Mouse (Mus musculus): ENCODE results near the gene 4930430A15Rik. TPM values are rescaled to one million over a fixed set of nuclear protein-coding genes. Genes with fewer than 3 reads are reported as not detected.

4930430A15Rik gene
- not detected in 2 replicates for polyA plus RNA-seq (2014; fragmentation: Nextera tagmentation; extraction: Ambion mirVana)

- Histone ChIP-seq H3K4me2 (ENCODE audit: low read depth) (no peak within 1 kb of the TSS), H3K4me1 (ENCODE audit: control insufficient read depth, insufficient read depth, low read length) (no peaks in the 10 kb centered on the region), H3K9me3 (ENCODE audit: control insufficient read depth, low read length) (no peaks in the 10 kb centered on the region), H3K4me3 (ENCODE audit: low read depth, low read length) (no peak within 1 kb of the TSS), H3K9ac (ENCODE audit: low read length) (no peak within 1 kb of the TSS), H3K27ac (ENCODE audit: low read depth, low read length) (no peak within 1 kb of the TSS), H3K27me3 (ENCODE audit: control insufficient read depth, insufficient read depth, low read length) (no peaks in the 10 kb centered on the region), H3K36me3 (ENCODE audit: control insufficient read depth, insufficient read depth, low read length) (no peaks in the 10 kb centered on the region)
- DNase-seq (ENCODE audit: low spot score) = no peak
- 91% methylated on average over 6 of the region's 6 CpGs for WGBS
- no peak for ATAC-seq (ENCODE audit: insufficient read depth, low FRiP score, low TSS enrichment)
Measured at GRCm38 (mm10) chr2:111229502-111229901, at the start of gene 4930430A15Rik. 4930430A15Rik (minus strand) TSS chr2:111229602.

DNA sequence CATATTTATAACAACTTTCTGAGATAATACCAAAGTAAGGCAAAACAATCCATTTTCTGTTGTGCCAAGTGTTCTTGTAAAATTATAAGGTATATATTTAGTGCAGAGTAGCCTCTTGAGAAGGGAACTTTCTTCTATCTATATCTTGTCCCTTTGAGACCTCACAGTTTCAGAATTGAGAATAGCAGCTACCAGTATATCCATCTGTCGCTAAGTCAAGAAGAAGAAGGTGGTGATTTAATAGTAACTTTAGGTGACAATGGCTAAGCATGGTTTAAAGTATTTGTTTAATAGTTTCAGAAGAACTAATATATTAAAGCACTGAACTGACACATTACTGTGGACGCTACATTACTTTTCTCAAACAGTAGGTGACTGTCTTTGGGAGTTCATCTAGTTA, 44.6 kb upstream of the 4930430A15Rik start, which contains the start of gene Olfr1277:
Gene Olfr1277 (minus strand): TSS at position 101 of the 400 bp plus-strand sequence.
- Histone ChIP-seq H3K36me3 (ENCODE audit: control insufficient read depth, insufficient read depth, low read length) (no peaks in the 10 kb centered on the region), H3K27ac (ENCODE audit: low read depth, low read length) (no peak within 1 kb of the TSS), H3K4me1 (ENCODE audit: control insufficient read depth, insufficient read depth, low read length) (no peaks in the 10 kb centered on the region), H3K4me2 (ENCODE audit: low read depth) (no peak within 1 kb of the TSS), H3K9me3 (ENCODE audit: control insufficient read depth, low read length) (no peaks in the 10 kb centered on the region), H3K9ac (ENCODE audit: low read length) (no peak within 1 kb of the TSS), H3K27me3 (ENCODE audit: control insufficient read depth, insufficient read depth, low read length) (no peaks in the 10 kb centered on the region), H3K4me3 (ENCODE audit: low read depth, low read length) (no peak within 1 kb of the TSS)
- DNase-seq (ENCODE audit: low spot score) (no peak), ATAC-seq (ENCODE audit: insufficient read depth, low FRiP score, low TSS enrichment) (no peak)
- WGBS = 86% methylated on average over 2 of the region's 2 CpGs

- Histone ChIP-seq H3K9ac (ENCODE audit: low read length) (no peak within 1 kb of the TSS), H3K36me3 (ENCODE audit: control insufficient read depth, insufficient read depth, low read length) (no peaks in the 10 kb centered on the region), H3K4me2 (ENCODE audit: low read depth) (no peak within 1 kb of the TSS), H3K4me3 (ENCODE audit: low read depth, low read length) (no peak within 1 kb of the TSS), H3K27ac (ENCODE audit: low read depth, low read length) (no peak within 1 kb of the TSS), H3K27me3 (ENCODE audit: control insufficient read depth, insufficient read depth, low read length) (no peaks in the 10 kb centered on the region), H3K4me1 (ENCODE audit: control insufficient read depth, insufficient read depth, low read length) (no peaks in the 10 kb centered on the region), H3K9me3 (ENCODE audit: control insufficient read depth, low read length) (no peaks in the 10 kb centered on the region)
- no peak for DNase-seq (ENCODE audit: low spot score)
- no peak for ATAC-seq (ENCODE audit: insufficient read depth, low FRiP score, low TSS enrichment)
Measured at GRCm38 (mm10) chr2:111254216-111254615, 24.8 kb upstream of the 4930430A15Rik start, which contains the start of gene Olfr1276. Olfr1276 (plus strand) TSS chr2:111254516.

DNA sequence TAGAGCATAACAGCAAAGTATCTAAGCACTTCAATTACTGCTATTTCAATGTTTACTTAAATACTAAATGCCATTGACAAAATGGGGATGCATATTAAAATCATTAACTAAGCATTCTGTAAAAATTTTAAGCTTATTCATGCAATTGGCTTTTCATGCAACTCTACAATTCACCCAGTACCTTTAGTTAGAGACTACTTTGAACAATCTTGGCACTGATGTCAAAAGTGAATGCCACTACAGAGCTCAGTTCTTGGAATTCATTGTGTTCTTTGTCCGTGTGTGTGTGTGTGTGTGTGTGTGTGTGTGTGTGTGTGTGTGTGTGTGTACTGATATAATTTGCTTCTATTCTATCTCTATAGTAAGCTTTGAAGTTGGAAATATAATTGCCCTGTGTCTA, 5.8 kb upstream of the 4930430A15Rik start, which contains the start of gene Olfr1275:
Gene Olfr1275 (minus strand): TSS at position 101 of the 400 bp plus-strand sequence.
- Histone ChIP-seq H3K9me3 (ENCODE audit: control insufficient read depth, low read length) (no peaks in the 10 kb centered on the region), H3K36me3 (ENCODE audit: control insufficient read depth, insufficient read depth, low read length) (no peaks in the 10 kb centered on the region), H3K27ac (ENCODE audit: low read depth, low read length) (no peak within 1 kb of the TSS), H3K27me3 (ENCODE audit: control insufficient read depth, insufficient read depth, low read length) (no peaks in the 10 kb centered on the region), H3K9ac (ENCODE audit: low read length) (no peak within 1 kb of the TSS), H3K4me1 (ENCODE audit: control insufficient read depth, insufficient read depth, low read length) (no peaks in the 10 kb centered on the region), H3K4me3 (ENCODE audit: low read depth, low read length) (no peak within 1 kb of the TSS), H3K4me2 (ENCODE audit: low read depth) (no peak within 1 kb of the TSS)
- WGBS = 73% methylated on average over 1 of the region's 1 CpGs
- ATAC-seq (ENCODE audit: insufficient read depth, low FRiP score, low TSS enrichment) (no peak), DNase-seq (ENCODE audit: low spot score) (no peak)

DNA sequence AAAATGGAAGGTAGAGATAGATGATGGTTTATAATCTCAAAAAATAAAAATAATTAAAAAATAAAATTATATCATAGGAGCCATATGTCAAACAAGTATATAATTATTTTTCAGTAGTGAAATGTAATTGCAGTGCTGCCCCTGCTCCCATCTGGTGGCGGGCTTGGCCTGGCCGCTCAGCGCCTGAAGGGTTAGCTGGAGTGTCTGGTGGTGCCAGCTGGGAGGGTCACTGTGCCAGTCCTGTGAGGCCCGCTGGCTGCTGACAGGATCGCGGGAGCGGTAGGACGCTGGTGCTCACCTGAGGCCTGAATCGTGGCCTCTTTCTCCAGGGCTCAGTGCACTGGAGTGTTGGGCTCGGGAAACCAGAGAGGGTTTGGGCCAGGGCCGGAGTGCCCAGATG, 47.3 kb downstream of the 4930430A15Rik start:
- Histone ChIP-seq H3K27me3 (ENCODE audit: control insufficient read depth, insufficient read depth, low read length) (no peaks in the 10 kb centered on the region), H3K4me2 (ENCODE audit: low read depth) (no peak overlapping the region), H3K27ac (ENCODE audit: low read depth, low read length) (no peak overlapping the region), H3K4me1 (ENCODE audit: control insufficient read depth, insufficient read depth, low read length) (no peaks in the 10 kb centered on the region), H3K4me3 (ENCODE audit: low read depth, low read length) (no peak overlapping the region), H3K9me3 (ENCODE audit: control insufficient read depth, low read length) (no peaks in the 10 kb centered on the region), H3K9ac (ENCODE audit: low read length) (no peak overlapping the region), H3K36me3 (ENCODE audit: control insufficient read depth, insufficient read depth, low read length) (no peaks in the 10 kb centered on the region)
- ATAC-seq (ENCODE audit: insufficient read depth, low FRiP score, low TSS enrichment) = no peak
- no peak for DNase-seq (ENCODE audit: low spot score)
- WGBS = 94% methylated on average over 11 of the region's 11 CpGs

DNA sequence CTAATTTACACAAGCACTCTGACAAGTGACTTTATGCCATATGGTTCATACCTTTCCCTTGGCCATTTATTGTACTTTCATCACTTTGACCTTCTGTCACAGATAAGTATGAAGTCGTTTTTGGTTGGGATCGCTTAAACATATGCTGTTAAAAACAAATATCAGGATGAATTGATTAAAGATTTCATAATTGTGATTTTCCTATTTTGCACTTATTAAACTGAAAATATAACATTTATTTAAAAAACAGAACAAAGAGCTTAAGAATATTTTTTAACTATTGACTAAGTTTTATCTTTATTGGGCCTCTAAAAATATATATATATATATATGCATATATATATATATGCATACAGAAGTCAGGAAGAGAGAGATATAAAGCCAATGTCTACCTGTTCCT, 76.6 kb downstream of the 4930430A15Rik start, which contains the start of gene Gm15130:
Gene Gm15130 (minus strand): TSS at position 101 of the 400 bp plus-strand sequence.
- H3K27me3 ChIP-seq (ENCODE audit: control insufficient read depth, insufficient read depth, low read length) = no peaks in the 10 kb centered on the region
- no peaks in the 10 kb centered on the region for H3K36me3 ChIP-seq (ENCODE audit: control insufficient read depth, insufficient read depth, low read length)
- no peak for ATAC-seq (ENCODE audit: insufficient read depth, low FRiP score, low TSS enrichment)
- H3K4me2 ChIP-seq (ENCODE audit: low read depth) = no peak within 1 kb of the TSS
- H3K4me1 ChIP-seq (ENCODE audit: control insufficient read depth, insufficient read depth, low read length) = no peaks in the 10 kb centered on the region
- no peak within 1 kb of the TSS for H3K9ac ChIP-seq (ENCODE audit: low read length)
- H3K4me3 ChIP-seq (ENCODE audit: low read depth, low read length) = no peak within 1 kb of the TSS
- H3K9me3 ChIP-seq (ENCODE audit: control insufficient read depth, low read length) = no peaks in the 10 kb centered on the region
- WGBS = 84% methylated on average over 2 of the region's 2 CpGs
- DNase-seq (ENCODE audit: low spot score) = no peak
- H3K27ac ChIP-seq (ENCODE audit: low read depth, low read length) = no peak within 1 kb of the TSS

DNA sequence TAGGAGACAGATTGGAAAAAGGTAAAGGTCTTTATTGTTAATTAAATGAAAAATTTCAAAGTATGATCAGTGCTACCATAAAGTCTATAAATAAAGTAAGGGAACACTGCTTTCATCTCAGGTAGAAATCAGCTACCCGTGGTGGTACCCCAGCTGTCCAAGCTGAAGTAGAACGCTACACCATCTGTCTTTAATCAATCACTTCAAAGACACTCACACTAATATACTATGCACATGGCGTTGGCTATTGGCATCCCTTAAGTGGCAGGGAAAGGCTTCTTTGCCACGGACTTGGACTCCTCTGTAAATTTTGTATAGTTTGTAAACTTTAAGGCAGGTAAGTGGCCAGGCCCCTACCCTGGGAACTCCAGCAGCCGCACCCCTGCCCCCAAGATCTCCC, 93.7 kb downstream of the 4930430A15Rik start:
- Histone ChIP-seq H3K36me3 (ENCODE audit: control insufficient read depth, insufficient read depth, low read length) (no peaks in the 10 kb centered on the region), H3K9ac (ENCODE audit: low read length) (no peak overlapping the region), H3K9me3 (ENCODE audit: control insufficient read depth, low read length) (no peaks in the 10 kb centered on the region), H3K4me1 (ENCODE audit: control insufficient read depth, insufficient read depth, low read length) (no peaks in the 10 kb centered on the region), H3K27me3 (ENCODE audit: control insufficient read depth, insufficient read depth, low read length) (no peaks in the 10 kb centered on the region), H3K4me3 (ENCODE audit: low read depth, low read length) (no peak overlapping the region), H3K27ac (ENCODE audit: low read depth, low read length) (no peak overlapping the region), H3K4me2 (ENCODE audit: low read depth) (no peak overlapping the region)
- ATAC-seq (ENCODE audit: insufficient read depth, low FRiP score, low TSS enrichment) = no peak
- 61% methylated on average over 5 of the region's 5 CpGs for WGBS
- DNase-seq (ENCODE audit: low spot score) = no peak

Other genes starting within 250 kb of the 4930430A15Rik start
- gene Gm13941, start 123.6 kb downstream of the 4930430A15Rik start, polyA plus RNA-seq (2014; fragmentation: Nextera tagmentation; extraction: Ambion mirVana) = not detected in 2 replicates
- gene Gm15130, start 76.7 kb downstream of the 4930430A15Rik start, polyA plus RNA-seq (2014; fragmentation: Nextera tagmentation; extraction: Ambion mirVana) = not detected in 2 replicates
- gene Olfr1275, start 5.7 kb upstream of the 4930430A15Rik start, polyA plus RNA-seq (2014; fragmentation: Nextera tagmentation; extraction: Ambion mirVana) = not detected in 2 replicates
- gene Olfr1276, start 24.9 kb upstream of the 4930430A15Rik start, polyA plus RNA-seq (2014; fragmentation: Nextera tagmentation; extraction: Ambion mirVana) = not detected in 2 replicates
- not detected in 2 replicates for gene Olfr1277, start 44.5 kb upstream of the 4930430A15Rik start, polyA plus RNA-seq (2014; fragmentation: Nextera tagmentation; extraction: Ambion mirVana)
- not detected in 2 replicates for gene Olfr1278, start 60.5 kb upstream of the 4930430A15Rik start, polyA plus RNA-seq (2014; fragmentation: Nextera tagmentation; extraction: Ambion mirVana)
- gene Olfr1279, start 71.0 kb upstream of the 4930430A15Rik start, polyA plus RNA-seq (2014; fragmentation: Nextera tagmentation; extraction: Ambion mirVana) = not detected in 2 replicates
- not detected in 2 replicates for gene Olfr1280, start 84.4 kb upstream of the 4930430A15Rik start, polyA plus RNA-seq (2014; fragmentation: Nextera tagmentation; extraction: Ambion mirVana)
- gene Olfr1281, start 96.9 kb upstream of the 4930430A15Rik start, polyA plus RNA-seq (2014; fragmentation: Nextera tagmentation; extraction: Ambion mirVana) = not detected in 2 replicates
- gene Olfr1282, start 106.5 kb upstream of the 4930430A15Rik start, polyA plus RNA-seq (2014; fragmentation: Nextera tagmentation; extraction: Ambion mirVana) = not detected in 2 replicates
- gene Olfr1283, start 137.2 kb upstream of the 4930430A15Rik start, polyA plus RNA-seq (2014; fragmentation: Nextera tagmentation; extraction: Ambion mirVana) = not detected in 2 replicates
- not detected in 2 replicates for gene Olfr1284, start 145.9 kb upstream of the 4930430A15Rik start, polyA plus RNA-seq (2014; fragmentation: Nextera tagmentation; extraction: Ambion mirVana)
- gene Olfr1286, start 193.5 kb upstream of the 4930430A15Rik start, polyA plus RNA-seq (2014; fragmentation: Nextera tagmentation; extraction: Ambion mirVana) = not detected in 2 replicates
- gene Olfr1287, start 219.5 kb upstream of the 4930430A15Rik start, polyA plus RNA-seq (2014; fragmentation: Nextera tagmentation; extraction: Ambion mirVana) = not detected in 2 replicates
- not detected in 2 replicates for gene Olfr1288, start 244.5 kb upstream of the 4930430A15Rik start, polyA plus RNA-seq (2014; fragmentation: Nextera tagmentation; extraction: Ambion mirVana)